ENCODE assay signal across 27 mouse cellular contexts in the genomic region with DNA sequence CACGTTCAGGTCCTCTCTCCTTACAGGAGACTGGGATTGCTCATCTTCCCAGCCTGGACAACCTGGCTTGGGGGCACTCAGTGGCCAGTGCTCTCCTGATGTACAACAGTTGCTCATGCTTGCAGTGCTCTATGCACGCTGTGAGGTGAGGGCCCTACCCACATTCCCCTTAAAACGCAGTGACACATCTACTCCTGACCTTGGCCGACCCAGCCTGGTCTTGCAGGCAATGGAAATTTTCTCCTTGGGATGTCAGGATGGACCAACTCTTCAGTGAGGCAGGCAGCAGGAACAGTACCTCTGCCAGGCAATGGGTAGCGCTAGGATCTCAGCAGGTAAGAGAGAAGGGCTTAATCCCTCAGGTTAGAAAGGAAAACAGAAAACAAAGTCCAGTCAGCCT. TPM values are rescaled to one million over a fixed set of nuclear protein-coding genes. Genes with fewer than 3 reads are reported as not detected.
"Had no signal": no experiment of that assay in that cellular context is flagged by ENCODE, and none has a peak within 500 bp of the region (broad histone marks: within the 10 kb centered on the region; RNA-seq: fewer than 3 reads in every experiment).

No protein-coding gene starts in this region.

- H3K9me3 ChIP-seq: heart, embryonic 10.5 days; heart, embryonic 12.5 days; intestine, embryonic 15.5 days; limb, embryonic 13.5 days; limb, embryonic 15.5 days; liver, embryonic 12.5 days had no signal

- H3K27ac ChIP-seq: gastrocnemius, adult 2 months; heart, embryonic 10.5 days; hindbrain, embryonic 14.5 days; intestine, embryonic 15.5 days; limb, embryonic 13.5 days; limb, embryonic 15.5 days; liver, embryonic 12.5 days; liver, embryonic 14.5 days had no signal

- H3K9ac ChIP-seq: heart, embryonic 12.5 days; hindbrain, embryonic 14.5 days; intestine, embryonic 15.5 days; limb, embryonic 13.5 days; limb, embryonic 15.5 days; liver, embryonic 12.5 days; liver, embryonic 14.5 days had no signal

- H3K27me3 ChIP-seq: intestine, embryonic 15.5 days; limb, embryonic 13.5 days; limb, embryonic 15.5 days had no signal

- ATAC-seq: hindbrain, embryonic 16.5 days; inflammation-experienced regulatory T-cells, adult 6 months; intestine, embryonic 15.5 days; intestine, postnatal 0 days; liver, embryonic 12.5 days had no signal

- H3K4me3 ChIP-seq: gastrocnemius, adult 2 months; heart, embryonic 10.5 days; heart, embryonic 12.5 days; intestine, embryonic 15.5 days; limb, embryonic 13.5 days; limb, embryonic 15.5 days; liver, embryonic 12.5 days had no signal

- DNase-seq: gastrocnemius, adult 2 months; gastrocnemius, postnatal 10 days; gastrocnemius, postnatal 25 days; heart, adult 18-20 months; heart, postnatal 10 days; heart, postnatal 4 days; kidney, adult 18-20 months; kidney, adult 8-10 months; kidney, postnatal 14 days; kidney, postnatal 36 days; layer of hippocampus, adult 9-11 months; layer of hippocampus, postnatal 36 days; left cerebral cortex, postnatal 4 days; lung, adult 18-20 months had no signal

- H3K4me2 ChIP-seq: heart, embryonic 12.5 days; hindbrain, embryonic 14.5 days; intestine, embryonic 15.5 days; limb, embryonic 13.5 days; limb, embryonic 15.5 days; liver, embryonic 12.5 days had no signal

RNA-seq across cellular contexts. Expression of gene Ip6k3, which starts 19.5 kb away (rescaled TPM):
- total RNA-seq: granulocyte monocyte progenitor cell, adult 5-6 weeks; left cerebral cortex, postnatal 4 days; liver, adult 2 months had no signal
- polyA plus RNA-seq: inflammation-experienced regulatory T-cells, adult 6 months; intestine, postnatal 0 days; liver, adult 2 months had no signal
